Mouse (Mus musculus) bone marrow macrophage, adult 2 months (primary cell): ENCODE measurements around the gene Robo4.

Source experiments
- CTCF ChIP-seq: IDR thresholded peaks from 2 replicates; pipeline ENCODE4 v1.5.1; 2012; ENCODE audit warnings: low read depth, mild to moderate bottlenecking, low read length, moderate library complexity
- POLR2A ChIP-seq: IDR thresholded peaks from 2 replicates; pipeline ENCODE4 v1.6.1; 2012; ENCODE audit warnings: mild to moderate bottlenecking, low read depth, low read length, borderline replicate concordance

GRCm38 (mm10) chr9:37462764-37463163, 61.1 kb downstream of the Robo4 start:
- TF ChIP-seq CTCF, result 0 out of 2 replicates have a peak, but pooled peaks have one; percentile 13
- no peak for TF ChIP-seq POLR2A
